Mouse (Mus musculus) adrenal gland, adult 2 months (tissue): ENCODE data around the gene Slc25a35. TPM values are rescaled to one million over a fixed set of nuclear protein-coding genes. Genes with fewer than 3 reads are reported as not detected.
"Not testable (repeated sequence)": the region's sequence is repeated elsewhere in the genome, so short reads cannot be mapped to it uniquely, and the experiment has no call there.

Source experiments
- DNase-seq: peaks from one replicate; pipeline ENCODE4 v3.0.0; 2021
- polyA plus RNA-seq: library from polyadenylated mRNA; depleted of rRNA; stranded (reverse); fragments of >200 nt; gene quantifications from 2 replicates; pipeline ENCODE4 v1.2.3, GENCODE M21; 2012
- total RNA-seq, 2 experiments: library from RNA; stranded (reverse); gene quantifications; 2 replicates each; pipeline ENCODE4 v1.2.3; 2021

The Slc25a35 gene
- total and polyA plus RNA-seq, 3 experiments: 40.4 to 61.3 (median 45.9) TPM

- DNase-seq: no peak
These were observed 6.3 kb upstream of the Slc25a35 start for GRCm38 (mm10) chr11:68961596-68961995.

GRCm38 (mm10) chr11:68962159-68962558 is 5.8 kb upstream of the Slc25a35 start:
- DNase-seq: not testable (repeated sequence)

DNA sequence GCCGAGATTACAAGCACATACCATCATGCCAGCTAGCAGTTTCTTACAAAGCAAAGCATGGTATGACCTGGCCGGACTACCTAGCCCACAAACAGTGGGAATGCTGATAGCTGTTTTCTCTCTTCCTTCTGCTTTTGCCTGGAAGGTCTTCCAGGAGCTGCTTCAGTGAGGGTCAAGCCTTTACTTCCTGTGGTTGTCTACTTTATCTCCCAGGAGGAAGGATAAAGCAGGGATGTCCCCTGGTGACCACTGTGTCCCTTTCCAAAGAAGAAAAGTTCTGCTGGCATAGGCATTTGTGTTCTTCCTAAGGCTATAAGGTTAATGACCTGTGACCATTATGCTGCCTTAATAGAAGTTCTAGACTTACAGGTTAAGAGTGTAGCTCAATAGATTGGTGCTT is 4.5 kb upstream of the Slc25a35 start:
- no peak for DNase-seq

DNA sequence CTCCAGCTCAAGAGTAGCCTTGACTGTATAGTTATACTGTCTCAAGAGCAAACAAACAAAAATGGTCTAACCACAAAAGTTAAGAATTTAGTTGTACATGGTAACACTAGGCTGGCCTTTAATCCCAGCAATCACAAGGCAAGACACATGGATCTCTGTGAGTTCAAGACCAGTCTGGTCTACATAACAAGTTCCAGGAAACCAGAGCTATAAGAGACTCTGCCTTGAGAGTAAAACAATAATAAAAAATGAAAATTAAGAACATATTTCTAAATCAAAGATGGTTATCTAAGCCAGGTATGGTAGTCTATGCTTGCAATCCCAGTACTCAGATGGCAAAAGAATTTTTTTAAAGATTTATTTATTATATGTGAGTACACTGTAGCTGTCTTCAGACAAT is 2.9 kb upstream of the Slc25a35 start:
- no peak for DNase-seq

DNA sequence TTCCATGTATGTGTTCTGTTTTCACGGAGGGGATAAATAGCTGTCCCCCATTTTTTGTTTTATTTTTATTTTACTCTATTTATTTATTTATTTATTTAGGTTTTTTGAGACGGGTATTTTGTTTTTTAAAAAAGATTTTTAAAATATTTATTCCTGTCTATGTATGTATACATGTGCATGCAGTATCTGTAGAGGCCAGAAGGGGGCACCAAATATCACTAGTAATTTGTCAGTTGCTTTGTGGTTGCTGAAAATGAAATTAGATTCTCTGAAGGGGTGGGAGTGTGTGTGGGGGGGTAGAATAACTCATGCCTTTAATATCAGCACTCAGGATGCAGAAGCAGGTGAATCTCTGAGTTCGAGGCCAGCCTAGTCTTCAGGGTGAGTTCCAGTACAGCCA is 2.1 kb upstream of the Slc25a35 start:
- DNase-seq: peak; percentile 40

DNA sequence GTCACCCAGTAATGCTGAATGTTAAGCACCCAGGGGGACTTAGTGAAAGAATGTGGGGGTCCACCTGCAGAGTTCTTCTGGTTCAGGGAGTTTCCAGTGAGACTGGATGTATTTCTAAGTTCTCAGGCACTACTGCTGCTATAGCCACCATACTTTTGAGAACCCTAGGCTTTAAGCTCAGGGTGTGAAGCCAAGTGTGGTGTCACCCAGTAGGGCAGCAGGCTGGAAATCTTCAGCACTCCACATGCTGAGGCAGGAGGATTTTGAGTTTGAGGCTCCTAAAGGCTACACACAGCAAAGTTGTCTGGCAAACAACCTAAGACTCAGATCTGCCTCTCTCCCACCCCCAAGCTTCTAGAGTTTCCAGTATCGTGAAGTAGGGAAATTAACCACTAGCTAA is 1.4 kb upstream of the Slc25a35 start:
- DNase-seq: no peak

DNA sequence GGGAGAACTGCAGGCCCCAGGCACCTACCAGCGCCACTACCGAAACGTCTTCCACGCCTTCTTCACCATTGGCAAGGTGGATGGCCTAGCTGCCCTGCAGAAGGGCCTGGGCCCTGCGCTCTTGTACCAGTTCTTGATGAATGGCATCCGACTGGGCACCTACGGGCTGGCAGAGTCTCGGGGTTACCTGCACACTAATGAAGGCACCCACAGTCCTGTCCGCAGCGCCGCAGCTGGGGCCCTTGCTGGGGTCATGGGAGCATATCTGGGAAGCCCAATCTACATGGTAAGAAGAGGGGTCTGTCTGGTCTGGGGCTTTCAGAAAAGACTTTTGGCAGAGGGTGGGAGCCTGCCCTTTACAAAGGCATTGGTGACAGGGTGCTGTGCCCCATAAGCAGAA is 821 bp downstream of the Slc25a35 start:
- DNase-seq: no peak

DNA sequence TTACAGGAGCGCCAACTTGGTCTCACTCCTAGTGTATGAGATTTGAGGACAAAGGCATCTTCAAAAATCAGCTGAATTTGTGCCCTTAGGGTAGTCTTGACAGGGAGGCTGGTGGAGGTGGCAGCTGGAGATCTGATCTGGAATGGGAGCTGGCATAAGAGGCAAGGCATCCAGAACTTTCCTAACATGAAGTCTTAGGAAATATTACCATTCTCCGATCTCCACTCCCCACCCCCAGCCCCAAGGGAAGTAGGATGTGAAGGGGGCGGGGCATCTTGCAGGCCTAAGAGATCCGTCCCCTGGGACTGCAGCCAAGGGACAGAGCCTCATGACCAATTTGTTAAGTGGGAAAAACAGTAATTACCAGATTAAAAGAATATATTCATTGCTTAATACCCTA is 2.3 kb downstream of the Slc25a35 start:
- peak; percentile 59 for DNase-seq

DNA sequence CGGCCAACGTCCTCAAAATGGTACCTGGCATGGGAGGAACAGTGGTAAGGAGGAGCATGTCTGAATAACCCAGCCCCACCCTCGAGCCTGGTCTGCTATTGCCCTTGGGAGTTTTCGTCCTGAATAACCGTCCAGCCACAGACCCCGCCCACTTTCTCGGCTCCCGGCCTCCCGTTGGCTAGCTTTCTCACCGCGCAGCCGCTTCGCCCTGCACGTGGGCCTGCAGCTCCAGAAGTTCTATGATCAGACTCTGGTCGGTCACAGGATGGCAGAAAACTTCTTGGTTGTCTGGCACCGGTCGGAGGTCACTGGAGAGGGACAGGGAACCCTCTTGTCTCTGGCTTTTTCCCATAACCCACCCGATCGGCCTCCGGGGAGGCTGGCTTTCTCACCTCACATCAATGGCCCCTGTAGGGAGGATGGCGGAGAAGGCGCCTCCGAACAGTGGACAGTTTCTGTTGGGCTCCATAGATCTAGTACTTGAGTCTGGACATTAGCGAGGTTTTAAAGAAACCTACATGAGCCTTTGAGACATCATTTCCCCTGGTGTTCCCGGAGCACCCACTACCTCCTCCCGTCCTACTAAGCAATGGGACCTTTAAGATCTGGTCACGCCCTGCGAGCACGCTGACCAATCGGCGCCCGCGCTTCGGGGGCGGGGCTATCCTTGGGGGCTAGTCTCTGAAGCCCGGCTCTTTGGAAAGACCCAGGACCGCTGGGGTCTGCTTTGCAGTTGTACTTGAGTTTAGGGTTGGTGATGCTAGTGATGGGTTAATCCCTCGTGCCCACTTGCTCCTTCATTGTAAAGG is 5.5 kb downstream of the Slc25a35 start:
- DNase-seq: peak; percentile 95

DNA sequence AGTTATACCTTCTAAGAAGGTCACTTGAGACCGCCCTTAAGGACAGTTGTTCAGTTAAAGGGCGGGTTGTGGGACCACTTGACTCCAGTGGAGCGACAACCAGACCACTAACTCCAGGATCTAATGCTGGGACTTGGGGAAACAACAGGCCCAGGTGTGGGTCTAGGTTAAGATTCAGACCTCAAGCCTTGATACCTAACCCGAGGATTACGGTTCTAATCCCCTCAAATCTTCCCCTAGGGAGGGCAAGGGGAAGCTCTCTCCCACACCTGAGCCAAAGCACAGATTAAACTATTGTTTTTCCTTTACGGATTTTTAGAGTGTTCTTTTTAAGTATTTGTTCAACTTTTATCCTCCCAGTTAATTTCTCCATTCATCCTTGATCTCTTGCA is 6.1 kb downstream of the Slc25a35 start:
- no peak for DNase-seq

DNA sequence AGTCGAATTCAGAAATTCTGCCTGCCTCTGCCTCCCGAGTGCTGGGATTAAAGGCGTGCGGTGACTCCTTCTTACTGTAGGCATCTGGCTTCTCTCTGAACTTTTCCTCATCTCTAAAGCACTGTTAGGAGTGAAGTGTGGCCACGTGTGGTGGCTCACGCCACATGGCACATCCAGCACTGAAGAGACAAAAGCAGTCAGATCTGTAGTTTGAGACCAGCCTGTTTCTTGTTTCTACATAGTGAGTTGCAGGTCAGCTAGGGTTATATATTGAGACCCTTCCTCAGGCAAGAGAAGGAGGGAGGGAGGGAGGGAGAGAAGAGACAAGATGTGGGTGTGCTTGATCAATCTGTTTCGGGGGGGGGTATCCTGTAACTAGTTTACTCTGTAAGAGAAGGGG is 7.2 kb downstream of the Slc25a35 start, which contains the start of gene Rangrf:
Gene Rangrf (minus strand): TSS at position 101 of the 400 bp plus-strand sequence.
- no peak for DNase-seq

DNA sequence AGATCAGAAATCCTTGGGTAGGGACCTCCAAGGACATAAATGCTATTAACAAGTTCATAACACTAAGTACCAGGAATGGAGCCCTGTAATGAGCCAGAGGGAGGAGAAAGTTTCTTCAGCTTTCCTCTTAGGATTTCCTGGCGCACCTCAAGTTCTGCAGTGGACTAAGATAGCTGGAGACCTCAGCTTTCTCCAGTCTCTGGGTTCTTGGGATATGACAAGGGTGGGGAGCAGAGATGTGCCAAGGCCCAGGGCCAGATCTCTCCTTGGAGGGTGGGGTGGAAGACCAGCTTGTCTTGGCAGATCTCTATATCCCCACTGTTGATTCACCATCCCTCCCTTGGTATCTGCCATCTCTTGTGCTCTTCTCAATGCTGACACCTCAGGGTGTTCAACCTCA is 7.7 kb downstream of the Slc25a35 start:
- no peak for DNase-seq

- DNase-seq: no peak
These were observed 11.4 kb downstream of the Slc25a35 start for GRCm38 (mm10) chr11:68979320-68979733.

GRCm38 (mm10) chr11:68980919-68981318 is 13.0 kb downstream of the Slc25a35 start:
- no peak for DNase-seq

DNA sequence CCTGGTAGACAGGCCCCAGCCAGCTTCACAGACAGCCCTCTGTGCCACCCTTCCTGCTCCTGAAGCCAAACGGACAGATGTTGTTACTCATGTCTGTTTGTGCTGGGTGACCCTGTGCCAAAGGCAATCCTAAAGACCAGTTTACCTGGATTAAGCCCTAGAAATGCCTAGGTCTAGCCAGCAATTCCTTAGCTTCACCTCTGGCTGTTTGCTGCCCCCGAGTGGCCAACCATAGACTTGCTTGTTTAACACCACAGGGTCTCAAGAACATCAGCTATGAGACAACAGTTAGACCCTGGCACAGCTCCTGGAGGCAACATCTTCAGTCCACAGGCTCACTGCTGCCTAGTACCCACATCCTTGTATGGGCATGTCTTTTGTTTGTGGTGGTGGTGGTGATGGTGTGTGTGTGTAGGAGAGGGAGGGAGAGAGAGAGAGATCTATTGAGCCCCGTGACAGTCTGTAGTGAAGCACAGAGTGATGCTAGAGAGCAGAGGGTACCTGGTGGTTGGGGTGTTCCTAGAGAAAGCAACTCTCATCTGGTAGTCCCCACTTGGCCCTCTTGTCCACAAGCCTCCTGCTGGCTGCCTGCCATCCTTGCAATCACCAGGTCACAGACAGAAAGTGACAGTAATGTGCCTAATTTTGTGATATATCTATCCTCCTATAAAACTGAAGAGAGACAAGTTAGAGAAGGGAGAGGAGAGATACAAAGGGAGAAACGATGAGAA is 14.9 kb downstream of the Slc25a35 start:
- peak; percentile 73 for DNase-seq

GRCm38 (mm10) chr11:68987365-68987882 is 19.5 kb downstream of the Slc25a35 start:
- DNase-seq: no peak

DNA sequence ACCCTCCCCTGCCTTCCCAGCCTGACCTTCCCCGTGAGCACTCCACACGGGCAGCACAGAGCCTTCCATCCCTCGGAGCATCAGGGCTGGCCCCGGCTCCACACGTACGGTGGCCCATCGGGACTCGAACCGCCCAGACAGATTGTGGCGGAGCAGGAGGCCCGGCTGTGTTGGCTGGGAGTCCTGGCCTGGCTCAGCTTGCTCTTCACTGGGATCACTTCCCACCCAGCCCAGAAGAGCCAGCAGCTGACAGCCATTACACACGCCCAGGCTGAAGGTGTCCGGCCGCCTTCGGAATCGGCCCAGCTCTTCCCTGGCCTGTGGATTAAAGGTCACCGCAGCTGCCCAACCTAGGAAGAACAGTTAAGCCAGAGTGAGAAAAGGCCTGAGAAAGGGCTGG is 20.4 kb downstream of the Slc25a35 start:
- no peak for DNase-seq

- no peak for DNase-seq
These were observed 25.2 kb downstream of the Slc25a35 start for GRCm38 (mm10) chr11:68993122-68993521.

GRCm38 (mm10) chr11:68994377-68994776 is 26.4 kb downstream of the Slc25a35 start:
- no peak for DNase-seq

- no peak for DNase-seq
These were observed 29.1 kb downstream of the Slc25a35 start for GRCm38 (mm10) chr11:68997080-68997479.

- DNase-seq: not testable (repeated sequence)
These were observed 34.9 kb downstream of the Slc25a35 start for GRCm38 (mm10) chr11:69002782-69003181.

DNA sequence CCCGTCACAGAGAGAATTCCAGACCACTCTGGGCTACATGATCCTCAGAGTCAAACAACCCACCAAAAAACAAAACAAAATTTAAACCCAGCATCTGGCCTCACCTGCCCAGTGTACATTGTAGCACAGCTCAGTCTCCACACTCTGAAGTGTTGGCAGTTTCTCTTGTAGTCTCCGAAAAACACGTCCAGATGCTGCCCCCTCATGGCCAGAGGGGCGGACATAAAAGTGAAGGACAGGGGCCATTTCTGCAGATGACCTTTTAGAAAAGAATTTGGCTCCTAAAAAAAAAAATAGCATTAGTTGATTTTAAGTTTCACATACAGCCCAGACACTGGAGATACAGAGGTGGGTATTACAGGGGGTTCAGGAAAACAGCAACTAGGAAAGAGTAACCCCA is 35.7 kb downstream of the Slc25a35 start:
- peak; percentile 69 for DNase-seq

GRCm38 (mm10) chr11:69005193-69005592 is 37.3 kb downstream of the Slc25a35 start:
- no peak for DNase-seq
